Mouse (Mus musculus): ENCODE measurements at regions not wholly inside any gene's neighbourhood (a gene's known extent, or its start where the extent isn't known, plus 50 kb on each side); places are given as distances from the start of the nearest gene placed in this dataset.

GRCm38 (mm10) chr14:81098615-81099014 is 1114.7 kb downstream of the Olfm4 start:
- DNase-seq = peak in 1 of 2 experiments; percentile 2
